Mouse (Mus musculus) left cerebral cortex, adult 11 months (tissue): ENCODE measurements around the gene Ptgdr2.
A peak's percentile ranks its signal among the peaks of the same experiment; 100 is the strongest.

Source experiments
- DNase-seq: peaks from one replicate; pipeline ENCODE4 v3.0.0; 2022; ENCODE audit warnings: low spot score

Gene Ptgdr2

DNA sequence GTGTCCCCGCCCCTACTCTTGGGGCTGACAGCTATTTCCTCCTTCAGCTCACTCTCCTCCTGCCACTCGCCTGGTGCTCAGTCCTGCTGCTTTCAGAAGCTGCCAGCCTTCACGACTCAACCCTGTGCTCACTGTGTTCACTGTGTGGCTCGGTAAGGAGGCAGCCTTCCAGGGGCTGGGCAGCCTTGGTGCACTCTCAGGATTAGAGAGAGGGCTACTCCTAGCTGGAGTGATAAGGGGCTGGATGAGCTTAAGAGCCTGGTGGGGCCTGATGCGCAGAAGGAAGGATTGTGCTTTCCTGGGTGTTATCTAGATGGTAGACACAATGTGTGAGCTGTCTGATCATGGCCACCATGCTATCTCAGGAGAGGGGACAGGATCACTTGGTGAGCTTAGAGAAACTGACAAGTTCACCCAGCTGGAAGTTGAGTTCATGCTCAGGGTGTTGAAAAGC is at the start of gene Ptgdr2:
Ptgdr2 (plus strand) TSS at position 51 of the 454 bp plus-strand sequence.
- DNase-seq: no peak

DNA sequence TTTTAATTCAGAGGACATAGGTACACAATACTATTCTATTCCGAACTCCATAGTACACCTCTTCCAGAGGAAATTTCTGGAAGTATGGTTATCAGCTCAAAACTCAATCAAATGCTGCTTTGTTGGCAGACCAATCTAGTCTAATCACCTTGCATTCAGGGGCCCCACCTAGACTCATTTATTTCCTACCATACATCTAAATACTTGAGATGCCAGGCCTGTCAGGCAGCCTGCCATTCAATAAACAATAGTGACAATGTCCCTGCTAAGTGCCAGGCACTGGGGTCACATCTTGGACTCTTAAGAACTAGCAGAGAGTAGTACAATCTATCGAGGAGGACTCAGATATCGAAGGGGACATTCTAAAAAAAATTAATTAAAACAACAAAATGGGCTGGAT is 44.8 kb upstream of the Ptgdr2 start:
- no peak for DNase-seq

DNA sequence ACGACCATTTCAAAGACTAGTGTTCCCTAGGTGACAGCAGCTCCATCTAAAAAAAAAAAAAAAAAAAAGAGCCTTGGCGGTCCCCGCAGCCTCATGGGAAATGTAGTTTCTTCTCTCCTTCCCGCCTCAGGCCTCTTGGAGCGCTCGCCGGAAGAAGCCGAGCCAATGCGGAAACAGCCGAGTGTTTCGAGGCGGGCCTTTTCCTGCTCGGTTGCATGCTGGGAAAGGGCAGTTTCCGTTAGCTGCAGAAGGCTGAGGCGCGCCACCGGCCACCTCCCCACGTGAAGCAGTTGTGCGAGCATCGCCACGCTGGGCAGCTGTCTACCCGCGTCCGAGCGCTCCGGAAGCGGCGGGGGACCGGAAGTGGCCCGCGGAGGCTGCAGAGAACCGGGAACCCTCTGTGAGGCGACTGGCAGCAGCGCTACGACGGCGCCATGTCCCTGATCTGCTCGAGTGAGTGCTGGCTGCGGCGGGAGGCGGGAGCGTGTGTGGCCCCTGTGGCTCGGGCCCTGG is 41.9 kb upstream of the Ptgdr2 start, which contains the start of gene Prpf19:
Prpf19 (plus strand) TSS at position 216 of the 513 bp plus-strand sequence.
- peak; percentile 96 for DNase-seq

DNA sequence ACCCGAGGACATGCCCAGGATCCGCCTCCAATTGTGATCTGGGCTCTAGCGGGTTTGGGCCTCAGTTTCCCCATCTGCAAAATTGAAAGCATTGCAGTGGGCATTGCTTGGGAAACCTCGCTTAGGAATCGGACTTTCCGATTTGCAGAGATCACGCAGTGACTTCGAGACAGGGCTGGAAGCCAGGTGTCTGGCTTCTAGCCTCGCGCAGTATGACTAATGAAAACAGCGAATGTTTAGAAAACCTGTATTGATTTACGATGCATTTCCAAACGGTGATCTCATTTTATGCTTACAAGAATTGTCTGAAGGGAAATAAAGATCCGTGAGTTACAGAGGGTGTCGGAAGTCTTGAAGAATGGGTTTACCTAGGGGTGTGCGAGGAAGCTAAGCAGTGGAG is 41.3 kb upstream of the Ptgdr2 start:
- no peak for DNase-seq

DNA sequence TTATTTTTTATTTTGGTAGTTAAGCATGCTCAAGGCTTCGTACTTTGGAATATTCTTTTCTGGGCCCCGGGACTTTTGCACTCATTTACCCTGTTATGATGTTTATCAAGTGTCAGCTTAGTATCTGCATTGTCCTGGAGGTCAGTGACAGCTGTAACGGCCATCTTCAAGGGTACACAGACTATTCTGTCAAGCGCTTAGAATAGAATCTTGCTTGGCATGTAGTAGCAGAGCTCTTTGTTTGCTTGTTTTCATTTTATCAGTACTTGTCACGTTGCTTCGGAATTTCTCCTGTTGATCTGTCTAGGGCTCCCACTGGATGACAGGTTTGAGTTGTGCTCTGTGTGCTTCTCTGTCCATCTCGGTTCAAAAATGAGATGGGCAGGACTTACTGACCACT is 40.1 kb upstream of the Ptgdr2 start:
- no peak for DNase-seq

DNA sequence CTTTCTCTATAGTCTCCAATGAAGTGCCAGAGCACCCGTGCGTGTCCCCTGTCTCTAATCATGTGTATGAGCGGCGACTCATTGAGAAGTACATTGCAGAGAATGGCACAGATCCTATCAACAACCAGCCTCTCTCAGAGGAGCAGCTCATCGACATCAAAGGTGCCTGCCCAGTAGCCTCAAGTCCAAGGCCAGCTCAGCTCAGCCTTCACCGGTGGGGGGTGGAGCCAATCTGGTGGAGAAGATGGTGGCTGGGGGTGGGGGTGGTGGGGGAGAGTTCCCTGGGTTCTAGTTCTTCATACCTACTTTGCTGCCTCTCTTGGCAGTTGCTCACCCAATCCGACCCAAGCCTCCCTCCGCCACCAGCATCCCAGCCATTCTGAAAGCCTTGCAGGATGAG is 39.5 kb upstream of the Ptgdr2 start:
- DNase-seq: no peak

DNA sequence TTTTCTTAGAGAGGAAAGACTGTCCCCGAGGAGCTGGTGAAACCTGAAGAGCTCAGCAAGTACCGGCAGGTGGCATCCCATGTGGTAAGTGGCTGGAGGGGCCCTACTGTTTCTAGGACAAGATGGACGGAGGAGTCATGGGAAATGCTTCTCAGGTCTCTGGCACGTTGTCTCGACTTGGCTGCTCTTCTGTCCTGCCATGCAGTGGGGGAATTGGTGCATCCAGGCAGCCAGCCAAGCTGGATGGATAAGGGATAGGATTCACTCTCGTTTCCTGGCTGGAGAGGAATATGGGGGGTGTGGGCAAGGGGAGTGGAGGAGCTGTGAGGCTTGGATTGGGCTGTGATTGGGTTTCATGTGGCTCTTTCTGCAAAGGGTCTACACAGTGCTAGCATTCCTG is 36.6 kb upstream of the Ptgdr2 start:
- DNase-seq: no peak

DNA sequence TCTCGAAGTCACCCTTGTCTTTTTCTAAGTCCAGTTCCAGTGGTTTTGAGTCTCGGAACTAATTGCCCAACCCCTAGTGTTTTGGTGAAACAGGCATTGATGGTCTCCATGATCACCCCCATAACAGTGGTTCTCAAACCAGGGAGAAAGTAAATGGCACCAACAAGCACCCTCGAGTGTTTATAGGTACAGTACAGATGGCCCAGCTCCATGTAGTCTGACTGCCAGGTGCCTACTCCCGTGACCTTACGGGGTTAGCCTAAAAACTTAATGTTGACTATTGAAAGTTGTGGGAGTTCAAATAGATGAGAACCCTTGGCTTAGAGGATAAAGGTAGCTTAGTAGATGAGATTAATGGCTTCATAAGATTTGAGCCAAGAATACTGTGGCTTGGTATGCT is 35.9 kb upstream of the Ptgdr2 start:
- no peak for DNase-seq

DNA sequence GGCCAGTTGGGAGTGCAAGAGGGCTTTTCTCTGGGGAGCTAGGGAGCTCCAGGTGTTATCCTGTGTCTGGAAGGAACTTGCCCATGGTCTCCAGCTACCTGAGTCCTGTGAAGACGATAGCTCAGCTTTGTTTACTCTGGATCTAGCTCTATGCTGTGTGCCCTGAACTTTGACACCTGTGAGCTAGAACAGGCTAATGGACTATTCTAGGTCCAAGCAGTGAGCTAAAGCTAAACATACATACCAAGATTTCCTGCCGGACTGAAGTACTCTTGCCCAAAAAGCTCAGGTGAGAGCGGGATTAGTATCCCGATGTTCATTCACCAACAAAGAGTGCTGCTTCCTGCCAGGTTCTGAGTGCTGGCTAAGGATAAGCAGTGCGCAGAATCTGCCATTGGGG is 32.4 kb upstream of the Ptgdr2 start:
- DNase-seq: no peak

DNA sequence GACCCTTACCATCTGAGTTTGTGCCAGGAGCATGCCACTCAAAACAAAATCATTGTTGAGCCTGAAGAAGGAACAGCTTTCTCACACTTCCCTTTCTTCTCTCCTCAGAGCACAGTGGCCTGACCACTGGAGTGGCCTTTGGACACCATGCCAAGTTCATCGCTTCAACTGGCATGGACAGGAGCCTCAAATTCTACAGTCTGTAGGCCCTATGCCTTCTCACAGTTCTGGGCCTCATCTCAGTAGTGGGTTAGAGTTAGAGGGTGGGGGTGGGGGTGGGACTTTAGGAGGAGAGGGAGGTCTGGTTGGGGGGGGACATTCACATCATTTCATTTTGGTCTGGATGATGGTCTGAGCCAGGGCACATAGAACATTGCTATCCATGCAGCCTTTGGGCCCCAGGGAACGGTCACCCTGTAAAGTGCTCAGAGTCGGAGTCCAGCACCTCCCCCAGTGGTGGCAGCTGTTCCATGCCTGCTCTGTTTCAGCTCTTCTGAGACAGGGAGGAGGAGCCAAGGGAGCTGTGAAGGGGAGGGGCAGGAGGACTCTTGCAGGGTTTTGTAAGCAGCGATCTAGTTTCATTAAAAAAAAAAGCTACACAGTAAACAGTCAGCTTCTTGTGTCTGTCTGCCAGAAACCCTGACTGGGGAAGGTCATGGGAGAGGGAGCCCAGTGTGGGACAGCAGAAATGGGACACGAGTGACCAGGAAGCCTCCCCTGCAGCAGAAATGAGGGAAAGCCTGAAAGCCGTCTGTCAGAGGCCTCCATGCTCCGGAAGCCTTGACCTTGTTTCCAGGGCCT is 31.8 kb upstream of the Ptgdr2 start:
- peak; percentile 53 for DNase-seq

DNA sequence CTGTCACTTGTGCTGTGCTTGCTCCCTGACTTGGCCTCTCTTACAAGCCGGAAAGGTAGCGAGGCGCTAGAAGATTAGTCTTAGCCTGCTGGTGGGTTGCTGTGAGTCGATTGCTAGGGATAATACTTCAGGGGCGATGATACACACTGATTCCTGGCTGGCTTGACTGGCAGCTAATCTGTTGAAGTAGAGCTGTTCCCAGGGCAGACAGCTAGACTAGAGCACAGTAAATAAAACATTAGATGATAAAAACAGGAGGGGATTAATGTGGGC is 31.3 kb upstream of the Ptgdr2 start:
- DNase-seq: no peak

DNA sequence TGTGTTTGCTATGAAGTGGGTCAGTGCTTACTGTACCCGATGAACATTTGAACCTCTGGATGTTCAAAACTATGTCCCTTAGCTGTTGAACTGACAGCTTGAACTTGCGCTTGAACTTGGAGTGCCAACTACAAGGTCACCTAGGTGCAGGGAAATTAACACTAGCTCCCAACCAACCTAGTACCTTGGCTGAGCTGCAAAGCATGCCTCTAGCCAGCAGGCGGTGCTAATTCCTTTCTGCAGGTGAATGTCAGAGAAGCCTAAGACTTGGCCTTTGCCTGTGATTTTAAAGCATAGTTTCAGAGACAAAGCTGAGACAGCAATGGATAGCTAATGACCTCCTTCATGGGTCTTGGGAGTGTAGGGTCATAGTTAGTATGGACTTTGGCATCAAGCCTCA is 29.1 kb upstream of the Ptgdr2 start:
- no peak for DNase-seq

DNA sequence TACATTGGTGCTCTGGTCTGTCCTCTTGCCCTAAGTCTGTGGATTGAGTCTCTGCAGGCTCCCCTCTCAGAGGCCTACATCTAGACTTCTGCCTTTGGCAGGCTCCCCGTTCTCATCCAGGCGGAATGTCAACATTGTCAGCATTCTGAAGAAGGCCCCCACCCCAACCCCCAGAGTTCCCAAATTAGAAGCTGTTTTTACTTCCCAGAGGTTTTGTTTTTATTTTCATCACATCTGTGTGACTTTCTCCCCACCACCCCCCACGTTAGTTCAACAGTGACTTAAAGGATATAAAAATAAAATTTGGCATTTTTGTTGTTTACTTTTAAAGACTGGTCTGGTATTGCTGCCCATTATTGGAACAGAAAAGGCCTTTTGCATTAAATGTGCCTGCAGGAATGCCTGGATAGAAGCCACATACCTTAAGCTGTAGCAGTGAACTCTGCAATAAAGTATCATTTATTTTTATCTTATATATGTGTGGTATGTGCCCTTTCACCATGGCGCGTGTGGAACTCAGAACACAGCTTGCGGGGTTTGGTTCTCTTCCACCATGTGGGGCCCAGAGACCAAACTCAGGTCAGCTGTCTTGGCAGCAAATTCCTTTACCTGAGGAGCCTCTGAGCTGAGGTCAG is 27.8 kb upstream of the Ptgdr2 start:
- DNase-seq: no peak

DNA sequence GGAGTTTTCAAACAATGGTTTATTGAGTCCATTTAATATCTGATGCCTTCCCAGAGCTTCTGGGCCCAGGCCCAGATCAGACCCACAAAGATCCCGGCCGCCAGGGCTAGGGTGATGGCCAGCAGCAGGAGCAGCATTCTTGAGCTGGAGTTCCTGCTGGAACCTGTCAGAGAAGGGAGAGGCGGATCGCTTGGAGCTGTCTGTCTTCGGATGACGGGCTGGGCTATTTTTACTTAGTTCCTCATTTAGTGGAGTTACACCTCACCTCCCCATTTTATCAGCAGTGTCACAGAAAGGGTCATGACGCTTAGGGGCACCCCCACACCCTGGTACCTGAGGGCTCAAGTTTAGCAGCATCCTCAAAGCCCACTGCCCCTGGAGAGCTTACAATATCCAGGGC is 22.7 kb upstream of the Ptgdr2 start:
- DNase-seq: no peak

DNA sequence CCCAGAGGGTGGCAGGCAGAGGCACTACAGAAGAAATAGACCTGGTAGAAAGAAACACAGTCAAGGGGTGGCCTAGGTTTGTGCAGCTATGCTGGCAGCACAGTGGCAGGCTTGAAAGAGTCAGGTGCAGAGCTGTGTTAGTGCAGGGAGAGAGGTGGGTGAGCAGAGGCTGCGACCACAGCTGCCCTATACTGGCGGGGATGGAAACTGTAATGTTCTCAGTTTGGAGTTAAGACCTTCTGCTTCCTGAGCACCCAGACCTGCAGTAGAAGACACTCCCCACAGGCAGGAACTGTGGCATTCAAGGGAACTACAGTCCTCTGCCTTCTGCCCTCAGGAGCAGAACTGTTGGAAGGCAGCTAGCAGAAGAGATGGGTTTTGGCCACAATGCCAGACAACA is 22.1 kb upstream of the Ptgdr2 start:
- DNase-seq: no peak

DNA sequence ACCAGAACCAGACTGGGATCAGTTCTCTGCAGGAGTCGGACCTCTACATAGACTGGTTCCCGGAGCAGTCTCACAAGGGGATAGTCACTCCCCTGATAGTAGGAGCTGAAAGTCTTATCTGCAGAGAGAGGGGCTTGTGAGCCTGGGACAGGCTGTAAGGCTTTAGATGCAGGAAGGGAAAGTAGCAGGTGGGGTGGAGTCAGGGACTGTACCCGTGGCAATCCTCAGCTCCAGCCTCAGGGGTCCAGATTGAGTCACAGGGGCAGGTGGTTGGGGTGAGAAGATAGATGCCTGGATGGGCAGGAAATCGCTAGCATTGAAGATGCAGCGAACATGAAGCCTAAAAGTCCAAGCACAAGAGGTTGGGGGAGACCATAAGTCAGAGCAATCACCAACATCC is 20.5 kb upstream of the Ptgdr2 start:
- DNase-seq: no peak

DNA sequence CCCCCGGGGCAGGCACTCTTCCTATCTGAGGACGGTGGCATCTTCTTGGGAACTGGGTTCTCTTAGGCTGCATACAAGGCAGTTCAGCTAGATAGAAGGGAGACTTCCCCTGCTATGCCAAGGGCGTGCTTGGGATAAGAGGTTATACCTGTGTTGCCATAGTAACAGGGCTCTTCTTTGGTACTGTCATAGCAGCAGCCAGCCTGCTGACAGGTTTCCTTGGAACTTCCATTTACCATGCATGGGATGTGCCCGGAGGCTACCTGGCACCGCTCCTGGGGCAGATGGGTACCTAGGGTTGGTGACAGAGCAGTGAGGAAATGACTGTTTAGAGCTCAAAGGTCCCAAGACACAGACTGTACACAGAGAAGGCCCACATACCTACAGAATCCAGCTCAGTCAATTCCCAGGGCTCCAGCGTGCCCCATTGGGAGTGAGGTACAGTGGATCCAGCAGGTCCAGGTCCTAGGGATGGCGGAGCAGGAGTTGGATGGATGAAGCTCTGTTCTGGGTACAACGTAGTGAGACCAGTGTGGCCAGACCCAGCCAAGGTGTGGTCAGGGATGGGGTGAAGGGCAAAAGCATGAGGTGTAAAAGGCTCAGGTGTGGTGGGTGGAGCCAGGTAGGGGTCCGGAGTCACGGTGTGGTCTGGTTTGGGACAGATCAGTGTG is 18.5 kb upstream of the Ptgdr2 start:
- DNase-seq: no peak

DNA sequence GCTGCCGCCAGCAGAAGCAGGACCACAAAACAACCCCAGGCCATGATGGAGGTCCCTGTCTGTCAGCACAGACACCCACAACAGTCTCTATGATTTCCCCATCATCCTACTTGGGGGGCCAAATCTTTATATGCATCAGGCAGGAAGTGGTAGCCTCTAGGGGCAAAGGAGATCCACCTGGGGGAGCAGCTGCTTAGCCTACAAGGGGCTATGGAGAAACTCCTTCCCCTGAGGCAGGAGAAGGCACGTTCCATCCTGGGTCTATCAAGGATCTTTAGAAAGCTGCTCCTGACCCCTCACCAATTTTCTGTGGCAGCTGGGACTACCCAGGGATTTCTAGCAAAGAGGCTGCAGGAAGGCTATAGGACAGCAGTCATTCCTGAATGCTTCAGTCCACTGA is 16.4 kb upstream of the Ptgdr2 start, which contains the start of gene Zp1:
Zp1 (minus strand) TSS at position 101 of the 400 bp plus-strand sequence.
- no peak for DNase-seq

DNA sequence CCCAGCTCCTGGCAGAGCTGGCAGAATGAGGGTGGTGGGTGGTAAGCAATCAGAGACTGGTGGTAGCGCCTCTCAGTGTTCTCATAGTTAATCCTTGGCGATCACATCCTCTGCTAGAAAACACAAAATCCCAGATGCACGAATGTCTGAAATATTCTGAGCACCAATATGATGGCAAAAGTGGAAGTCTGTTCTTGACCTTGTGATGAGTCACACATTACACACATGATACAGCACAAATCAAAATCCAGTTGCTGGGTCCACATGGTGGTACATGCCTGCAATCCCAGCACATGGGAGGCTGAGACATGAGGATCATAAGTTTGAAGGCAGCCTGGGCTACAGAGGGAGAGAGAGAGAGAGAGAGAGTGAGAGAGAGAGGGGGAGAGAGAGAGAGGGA is 15.9 kb upstream of the Ptgdr2 start:
- DNase-seq: no peak

DNA sequence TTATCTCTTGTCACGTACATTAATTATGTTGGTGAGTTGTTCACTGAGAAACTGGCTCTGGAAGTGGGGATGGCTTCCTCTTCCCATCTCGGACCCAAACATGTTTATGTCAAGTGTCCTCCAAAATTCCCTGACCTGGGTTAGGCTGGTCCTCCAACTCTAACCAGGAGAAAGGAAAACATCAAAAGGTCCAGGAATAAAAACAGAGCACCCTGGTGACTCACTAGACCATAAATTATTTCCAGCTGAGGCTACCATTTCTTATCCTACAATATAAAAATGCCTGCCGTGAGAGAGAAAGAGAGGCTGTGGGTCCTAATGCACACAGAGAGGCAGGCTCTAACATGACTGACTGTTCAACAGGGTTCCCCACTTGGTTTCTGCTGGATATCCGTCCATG is 12.7 kb upstream of the Ptgdr2 start:
- no peak for DNase-seq

DNA sequence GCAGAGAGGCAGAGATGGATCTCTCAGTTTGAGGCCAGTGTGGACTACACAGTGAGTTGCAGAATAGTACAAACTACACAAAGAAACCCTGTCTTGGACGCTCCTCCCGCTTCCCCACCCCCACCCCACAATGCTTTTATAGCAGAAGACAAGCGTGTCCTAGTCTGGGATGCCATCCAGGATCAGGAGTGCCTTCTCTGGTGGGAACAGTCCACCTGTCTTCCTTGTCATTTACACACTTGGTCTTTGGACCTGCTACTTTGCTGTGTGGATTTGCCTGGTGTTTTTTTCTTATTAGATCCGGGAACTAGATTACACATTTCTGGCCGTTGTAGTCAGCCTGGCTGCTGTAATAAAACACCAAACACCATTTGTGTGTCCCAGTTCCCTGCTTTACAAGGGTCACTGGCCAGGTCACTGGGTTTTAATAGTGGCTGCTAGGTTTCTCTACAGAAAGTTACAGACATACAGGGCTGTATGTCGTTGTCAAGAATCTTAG is 10.8 kb upstream of the Ptgdr2 start:
- no peak for DNase-seq

DNA sequence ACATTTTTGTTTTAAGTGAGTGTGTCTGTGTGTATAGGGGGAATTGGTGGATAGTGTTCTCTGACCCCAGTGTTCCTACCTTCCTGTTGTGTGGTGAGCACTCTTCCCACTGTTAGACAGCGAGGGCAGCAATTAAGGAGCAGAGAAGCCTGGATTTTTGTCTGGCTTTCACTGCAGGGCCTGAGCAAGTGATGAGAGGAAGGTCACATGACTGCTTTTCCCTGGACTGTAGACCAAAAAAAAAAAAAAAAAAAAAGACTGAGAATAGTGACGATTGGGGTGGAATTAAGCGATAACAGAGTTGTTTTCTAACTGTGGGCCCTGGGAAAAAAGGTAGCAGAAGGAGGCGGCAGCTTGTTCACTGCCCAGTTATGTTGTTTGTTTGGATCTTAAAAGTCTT is 10.3 kb upstream of the Ptgdr2 start:
- DNase-seq: no peak

DNA sequence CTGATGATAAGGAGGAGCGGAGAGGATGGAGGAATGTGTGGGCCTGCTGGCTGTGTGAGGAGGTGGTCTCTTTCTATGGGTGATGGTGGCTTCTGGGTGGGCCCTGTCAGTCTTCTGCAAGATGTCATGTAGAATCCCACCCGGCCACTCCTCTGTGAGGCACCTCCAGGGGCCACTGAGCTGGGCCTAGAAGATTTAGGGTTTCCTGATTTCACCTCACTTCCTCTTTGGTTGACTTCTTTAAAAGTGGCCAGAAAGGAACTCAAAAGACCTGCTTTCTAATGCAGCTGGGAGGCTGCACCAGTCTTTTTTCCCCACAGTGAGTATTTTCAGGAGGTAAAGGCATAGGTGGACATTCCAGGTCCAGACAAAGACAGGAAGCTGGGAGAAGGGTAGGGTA is 6.3 kb upstream of the Ptgdr2 start:
- DNase-seq: no peak
